Mouse (Mus musculus): ENCODE data around the gene Gm20388. TPM values are rescaled to one million over a fixed set of nuclear protein-coding genes. Genes with fewer than 3 reads are reported as not detected.

Gene Gm20388
- polyA plus RNA-seq, 1 experiment from 2014 or later, result not detected

DNA sequence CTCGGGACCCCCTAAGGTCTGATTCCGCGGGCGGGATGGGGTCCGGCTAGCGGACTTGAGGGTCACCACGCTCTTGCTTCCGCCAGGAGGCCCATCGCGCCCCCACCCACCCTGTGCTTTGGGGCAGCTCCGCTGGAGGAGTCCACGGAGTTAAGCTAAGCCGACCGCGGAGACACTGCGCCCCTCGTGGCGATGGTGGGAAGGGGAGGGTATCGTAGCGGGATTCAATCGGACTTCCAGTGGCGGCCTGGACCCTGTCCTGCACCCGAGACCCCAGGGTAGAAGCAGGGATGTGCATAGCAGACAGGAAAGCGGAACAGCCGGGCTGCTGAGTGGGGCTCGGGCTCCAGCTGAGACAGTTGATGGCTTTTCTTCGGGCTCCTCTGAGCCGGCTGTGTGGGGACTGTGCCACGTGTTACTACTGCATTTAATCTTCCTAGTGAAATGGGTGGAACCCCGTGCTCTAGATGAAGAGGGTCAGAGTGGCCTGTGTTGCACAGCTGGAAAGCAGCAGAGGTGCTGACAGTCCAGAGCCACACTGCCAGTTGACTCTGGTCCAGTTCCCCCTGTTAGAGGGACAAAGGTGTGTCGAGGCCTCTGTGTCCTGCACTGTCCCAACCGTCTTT is 2320.2 kb downstream of the Gm20388 start:
- no peak for ATAC-seq (ENCODE audit: insufficient number of reproducible peaks, insufficient read depth, low FRiP score, low TSS enrichment, low read depth)
- WGBS, result 5% methylated on average over 32 of the region's 32 CpGs
- Histone ChIP-seq H3K27me3 (peaks cover 63% of the 10 kb centered on the region), H3K9ac (peak overlapping the region; percentile 78), H3K4me3 (peak overlapping the region; percentile 62), H3K27ac (peak overlapping the region; percentile 55; the same call in 1 of the 2 replicates), H3K4me2 (peak overlapping the region; percentile 97), H3K9me3 (no peaks in the 10 kb centered on the region), H3K4me1 (peaks cover 34% of the 10 kb centered on the region), H3K36me3 (no peaks in the 10 kb centered on the region)

DNA sequence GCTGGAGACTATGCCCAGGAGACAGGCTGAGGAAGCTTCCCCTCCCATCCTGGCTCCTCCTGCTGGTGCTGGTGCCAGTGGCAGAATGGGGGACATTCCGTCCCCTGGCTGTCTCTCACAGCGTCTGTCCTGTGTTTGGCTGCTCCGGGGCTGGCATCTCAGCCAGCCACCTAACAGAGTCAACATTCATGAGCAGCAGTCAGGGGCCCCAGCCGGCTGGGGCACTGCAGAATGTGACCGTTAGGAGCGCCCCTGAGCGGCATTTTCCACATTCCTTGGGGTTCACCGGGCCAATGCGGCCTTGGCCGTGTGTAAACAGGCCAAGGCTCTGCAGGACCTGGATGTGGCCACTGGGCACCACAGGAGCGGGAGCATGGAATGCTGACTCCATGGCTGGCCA is 2323.4 kb downstream of the Gm20388 start:
- Histone ChIP-seq H3K27me3 (peaks cover 35% of the 10 kb centered on the region), H3K4me2 (no peak overlapping the region), H3K9ac (no peak overlapping the region), H3K4me3 (no peak overlapping the region), H3K36me3 (no peaks in the 10 kb centered on the region), H3K4me1 (peaks cover 34% of the 10 kb centered on the region), H3K9me3 (no peaks in the 10 kb centered on the region), H3K27ac (no peak overlapping the region)
- ATAC-seq (ENCODE audit: insufficient number of reproducible peaks, insufficient read depth, low FRiP score, low TSS enrichment, low read depth), result no peak
- WGBS, result 21% methylated on average over 11 of the region's 11 CpGs

DNA sequence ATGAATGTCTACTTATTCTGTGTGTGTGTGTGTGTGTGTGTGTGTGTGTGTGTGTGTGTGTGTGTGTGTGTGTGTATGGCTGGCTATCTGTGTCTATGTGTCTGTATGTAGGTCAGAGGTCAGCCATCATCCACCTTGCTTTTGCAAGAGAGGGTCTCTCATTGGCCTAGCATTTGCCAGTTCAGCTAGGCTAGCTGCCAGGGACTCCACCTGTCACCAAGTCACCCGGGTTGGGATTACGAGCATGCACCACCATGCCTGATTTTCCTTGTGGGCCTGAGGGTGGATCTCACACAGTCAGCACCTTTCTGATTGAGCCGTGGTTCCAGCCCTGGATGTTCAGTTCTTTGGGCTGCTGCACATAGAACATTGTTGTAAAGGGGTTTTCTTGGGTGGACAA is 2325.9 kb downstream of the Gm20388 start:
- H3K4me1 ChIP-seq, result peaks cover 19% of the 10 kb centered on the region
- H3K27ac ChIP-seq, result no peak overlapping the region
- H3K36me3 ChIP-seq, result no peaks in the 10 kb centered on the region
- H3K4me2 ChIP-seq, result no peak overlapping the region
- H3K9me3 ChIP-seq, result no peaks in the 10 kb centered on the region
- peaks cover 11% of the 10 kb centered on the region for H3K27me3 ChIP-seq
- H3K9ac ChIP-seq, result no peak overlapping the region
- WGBS, result 82% methylated on average over 3 of the region's 3 CpGs
- no peak for ATAC-seq (ENCODE audit: insufficient number of reproducible peaks, insufficient read depth, low FRiP score, low TSS enrichment, low read depth)
- H3K4me3 ChIP-seq, result no peak overlapping the region

DNA sequence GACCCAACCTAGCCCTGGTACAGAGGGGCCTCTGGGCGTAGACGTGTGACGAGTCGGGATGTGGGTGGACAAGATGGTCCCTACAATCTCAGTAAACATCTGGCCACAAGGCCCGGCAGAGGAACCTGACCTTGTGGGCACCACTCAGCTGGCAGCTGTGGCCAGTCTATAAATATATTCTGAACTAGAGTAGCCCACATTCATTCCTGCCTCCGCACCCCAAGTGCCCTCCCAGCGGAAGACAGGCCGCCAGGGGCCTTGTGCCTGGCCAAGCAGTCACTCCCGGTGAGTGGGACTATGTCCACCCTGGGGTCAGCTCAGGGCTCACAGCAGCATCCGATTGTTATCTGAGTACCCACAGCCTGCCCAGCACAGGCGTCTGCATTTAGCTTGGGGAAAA is 2327.6 kb downstream of the Gm20388 start:
- 77% methylated on average over 11 of the region's 11 CpGs for WGBS
- H3K4me1 ChIP-seq, result peaks cover 12% of the 10 kb centered on the region
- no peak overlapping the region for H3K4me3 ChIP-seq
- H3K4me2 ChIP-seq, result no peak overlapping the region
- no peak overlapping the region for H3K27ac ChIP-seq
- no peaks in the 10 kb centered on the region for H3K9me3 ChIP-seq
- no peak for ATAC-seq (ENCODE audit: insufficient number of reproducible peaks, insufficient read depth, low FRiP score, low TSS enrichment, low read depth)
- H3K36me3 ChIP-seq, result no peaks in the 10 kb centered on the region
- H3K9ac ChIP-seq, result no peak overlapping the region
- H3K27me3 ChIP-seq, result no peaks in the 10 kb centered on the region

DNA sequence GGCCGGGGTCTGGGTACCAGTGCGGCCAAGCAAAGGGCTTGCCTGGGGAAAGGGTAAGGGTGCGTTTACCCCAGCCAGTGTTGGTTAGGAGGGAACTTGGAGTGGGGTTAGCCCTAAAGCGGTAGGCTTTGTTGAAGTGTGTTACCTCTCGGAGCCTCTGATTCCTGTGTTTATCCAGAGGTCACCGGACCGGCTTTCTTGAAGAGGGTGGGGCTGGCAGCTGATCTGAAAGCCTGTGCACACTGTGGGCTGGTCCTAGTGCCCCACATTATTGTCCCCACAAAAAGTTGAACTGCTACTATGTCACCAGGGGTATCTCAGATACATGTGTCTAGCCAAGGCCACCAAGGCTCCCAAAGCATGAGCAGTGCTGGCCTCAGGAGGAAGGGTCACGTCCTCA is 2328.1 kb downstream of the Gm20388 start:
- Histone ChIP-seq H3K9ac (no peak overlapping the region), H3K9me3 (no peaks in the 10 kb centered on the region), H3K4me1 (peaks cover 11% of the 10 kb centered on the region), H3K27ac (no peak overlapping the region), H3K36me3 (no peaks in the 10 kb centered on the region), H3K27me3 (no peaks in the 10 kb centered on the region), H3K4me2 (no peak overlapping the region), H3K4me3 (no peak overlapping the region)
- ATAC-seq (ENCODE audit: insufficient number of reproducible peaks, insufficient read depth, low FRiP score, low TSS enrichment, low read depth), result no peak
- 54% methylated on average over 8 of the region's 8 CpGs for WGBS

DNA sequence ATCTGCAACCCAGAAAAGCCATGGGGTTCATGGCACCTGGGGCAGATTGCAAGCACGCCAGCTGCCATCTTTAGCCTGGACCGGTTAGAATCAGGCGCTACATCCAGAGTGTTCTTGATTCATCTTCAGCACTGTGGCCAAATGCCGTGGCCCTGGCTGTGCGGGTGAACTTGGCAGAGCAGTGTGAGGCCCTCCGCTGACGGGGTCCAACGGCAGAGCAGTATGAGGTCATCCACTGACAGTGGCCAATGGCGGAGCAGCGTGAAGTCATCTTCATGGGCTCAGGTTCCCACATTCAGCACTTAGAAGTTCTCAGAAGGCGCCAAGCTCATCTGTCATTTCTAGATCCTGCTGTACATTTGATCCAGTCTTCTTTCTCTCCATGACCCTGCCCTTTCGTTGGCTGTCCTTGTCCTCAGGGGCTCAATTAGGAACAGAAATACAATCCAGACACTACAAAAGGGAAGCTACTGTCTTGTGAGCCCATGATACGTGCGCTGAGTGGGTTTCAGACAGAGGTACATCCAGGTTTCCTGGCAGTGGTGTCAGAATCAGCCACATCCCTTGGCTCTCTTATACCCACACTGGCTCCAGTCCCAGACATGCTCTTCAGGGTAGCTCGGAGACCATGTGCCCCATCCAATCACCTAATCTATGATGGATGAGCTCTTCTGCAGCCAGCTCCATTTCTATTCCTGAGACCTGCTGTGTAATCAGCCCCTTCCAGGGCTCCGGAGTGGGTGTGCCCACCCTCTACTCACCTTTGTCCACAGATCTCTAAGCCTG is 2329.8 kb downstream of the Gm20388 start:
- H3K4me1 ChIP-seq, result peaks cover 1% of the 10 kb centered on the region
- 80% methylated on average over 16 of the region's 16 CpGs for WGBS
- no peaks in the 10 kb centered on the region for H3K27me3 ChIP-seq
- H3K27ac ChIP-seq, result no peak overlapping the region
- no peak overlapping the region for H3K9ac ChIP-seq
- H3K36me3 ChIP-seq, result no peaks in the 10 kb centered on the region
- no peak for ATAC-seq (ENCODE audit: insufficient number of reproducible peaks, insufficient read depth, low FRiP score, low TSS enrichment, low read depth)
- H3K4me2 ChIP-seq, result no peak overlapping the region
- H3K9me3 ChIP-seq, result no peaks in the 10 kb centered on the region
- H3K4me3 ChIP-seq, result no peak overlapping the region

DNA sequence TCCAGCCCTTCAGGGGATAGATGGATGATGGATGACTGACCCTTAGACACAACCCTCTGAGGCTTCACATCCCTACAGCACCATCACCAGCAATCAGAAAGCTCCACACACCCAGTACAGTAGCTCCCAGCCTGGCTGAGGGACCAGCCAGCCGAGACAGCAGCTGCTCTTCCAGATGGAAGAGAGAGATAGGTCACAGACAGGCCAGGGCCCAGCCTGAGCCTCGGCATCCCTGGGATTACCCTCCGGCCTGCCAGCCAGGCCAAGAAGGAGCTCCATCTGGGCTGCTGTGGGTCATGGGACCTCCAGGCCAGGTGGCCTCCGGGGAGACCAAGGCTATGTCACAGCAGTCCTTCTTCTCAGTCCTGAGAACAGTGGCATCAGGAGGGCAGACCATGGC is 2332.7 kb downstream of the Gm20388 start:
- Histone ChIP-seq H3K9ac (no peak overlapping the region), H3K36me3 (no peaks in the 10 kb centered on the region), H3K27ac (no peak overlapping the region), H3K4me3 (no peak overlapping the region), H3K4me1 (peaks cover 30% of the 10 kb centered on the region), H3K27me3 (no peaks in the 10 kb centered on the region), H3K9me3 (no peaks in the 10 kb centered on the region), H3K4me2 (no peak overlapping the region)
- no peak for ATAC-seq (ENCODE audit: insufficient number of reproducible peaks, insufficient read depth, low FRiP score, low TSS enrichment, low read depth)
- 83% methylated on average over 4 of the region's 4 CpGs for WGBS

DNA sequence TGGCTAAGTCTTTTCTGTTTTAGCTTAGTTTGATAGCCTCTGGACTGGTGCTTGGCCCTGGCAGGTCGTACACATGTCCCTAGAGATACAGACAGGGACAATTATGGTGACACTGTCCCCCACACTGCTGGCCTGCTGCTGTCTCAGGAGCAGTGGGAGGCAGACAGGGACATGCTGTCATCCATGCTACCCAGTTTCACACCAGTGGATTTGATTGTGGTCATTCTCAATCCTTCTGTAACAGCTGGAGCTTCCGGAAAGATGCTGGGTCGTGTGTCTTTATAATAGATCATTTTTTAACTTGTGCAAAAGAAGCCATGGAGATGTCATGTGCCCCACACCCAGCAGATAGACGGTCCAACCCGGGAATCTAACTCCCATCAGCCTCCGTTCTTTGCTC is 2334.5 kb downstream of the Gm20388 start:
- Histone ChIP-seq H3K9ac (0 out of 2 replicates have a peak overlapping the region, but pooled peaks have one; percentile 22), H3K36me3 (no peaks in the 10 kb centered on the region), H3K27me3 (no peaks in the 10 kb centered on the region), H3K4me2 (no peak overlapping the region), H3K4me3 (no peak overlapping the region), H3K9me3 (no peaks in the 10 kb centered on the region), H3K27ac (no peak overlapping the region), H3K4me1 (peaks cover 30% of the 10 kb centered on the region)
- no peak for ATAC-seq (ENCODE audit: insufficient number of reproducible peaks, insufficient read depth, low FRiP score, low TSS enrichment, low read depth)
- WGBS, result 76% methylated on average over 6 of the region's 6 CpGs

DNA sequence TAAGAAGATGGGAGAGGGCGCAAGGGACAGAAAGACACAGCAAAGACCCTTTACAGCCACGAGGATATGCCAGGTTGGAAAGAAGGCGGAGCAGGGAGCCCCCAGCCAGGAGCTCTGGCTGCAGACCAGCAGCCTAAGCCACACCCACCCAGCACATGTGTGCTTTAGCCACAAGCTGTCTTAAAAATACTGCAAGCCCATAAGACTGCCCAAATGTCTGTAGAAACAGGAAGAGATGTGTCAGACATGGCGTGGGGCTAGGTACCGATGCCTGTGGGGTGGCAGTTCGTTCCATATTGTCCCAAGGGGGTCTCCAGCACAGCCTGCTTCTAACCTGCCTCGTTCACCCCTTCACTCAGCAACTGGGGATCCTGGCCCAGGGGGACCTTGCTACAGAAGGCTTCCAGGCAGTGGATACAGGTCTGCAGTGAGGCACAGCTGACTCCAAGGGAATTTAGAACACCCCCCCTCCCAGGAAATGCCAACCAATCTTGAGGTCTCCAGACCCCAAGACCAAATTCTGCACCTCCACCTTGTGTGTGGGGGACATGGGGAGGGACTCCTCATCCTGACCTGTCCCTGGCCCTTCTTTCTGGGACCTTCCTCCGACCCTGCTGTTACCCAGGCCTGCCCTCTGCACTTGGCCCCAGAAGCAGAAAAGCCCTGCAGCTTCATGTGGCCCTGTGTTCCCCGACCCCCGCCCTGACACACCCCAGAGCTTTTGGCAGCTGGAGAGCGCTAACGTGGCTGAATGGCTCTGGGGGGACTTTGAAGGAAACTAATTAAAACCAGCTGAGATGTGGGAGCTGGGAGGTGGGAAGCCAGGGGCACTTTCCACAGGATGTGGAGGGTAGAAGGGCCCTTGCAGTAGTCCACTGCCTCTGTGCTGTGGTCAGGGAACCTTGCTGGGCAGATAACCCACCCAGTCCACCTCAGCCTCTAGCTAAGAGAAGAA is 2335.9 kb downstream of the Gm20388 start:
- no peaks in the 10 kb centered on the region for H3K36me3 ChIP-seq
- H3K4me1 ChIP-seq, result peaks cover 30% of the 10 kb centered on the region
- peak overlapping the region; percentile 37 for H3K4me2 ChIP-seq
- H3K27ac ChIP-seq, result peak overlapping the region; percentile 82
- no peaks in the 10 kb centered on the region for H3K9me3 ChIP-seq
- no peak overlapping the region for H3K9ac ChIP-seq
- 20% methylated on average over 12 of the region's 12 CpGs for WGBS
- H3K4me3 ChIP-seq, result no peak overlapping the region
- H3K27me3 ChIP-seq, result no peaks in the 10 kb centered on the region
- peak; percentile 29; the same call in 1 of the 2 replicates for ATAC-seq (ENCODE audit: insufficient number of reproducible peaks, insufficient read depth, low FRiP score, low TSS enrichment, low read depth)

DNA sequence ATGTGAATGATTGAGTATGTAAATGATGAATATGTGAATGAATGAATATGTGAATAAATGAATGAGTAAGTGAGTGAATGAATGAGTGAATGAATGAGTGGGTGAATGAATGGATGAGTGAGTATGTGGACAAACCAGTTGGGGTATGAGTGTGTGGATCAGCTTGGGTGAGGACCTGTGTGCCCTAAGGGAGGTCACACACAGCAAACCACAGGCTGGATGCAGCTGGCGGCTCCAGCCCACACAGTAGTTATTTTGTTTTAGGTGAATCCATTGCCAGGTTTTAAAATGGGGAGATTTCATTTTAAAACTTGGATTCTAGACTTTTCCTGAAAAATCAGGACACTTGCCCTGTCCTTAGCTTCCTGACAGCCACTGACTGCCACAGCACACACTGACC is 2341.1 kb downstream of the Gm20388 start:
- no peak overlapping the region for H3K9ac ChIP-seq
- H3K27ac ChIP-seq, result no peak overlapping the region
- peaks cover 5% of the 10 kb centered on the region; the same call in 1 of the 2 replicates for H3K27me3 ChIP-seq
- 82% methylated on average over 1 of the region's 1 CpGs for WGBS
- ATAC-seq (ENCODE audit: insufficient number of reproducible peaks, insufficient read depth, low FRiP score, low TSS enrichment, low read depth), result no peak
- H3K4me2 ChIP-seq, result no peak overlapping the region
- H3K36me3 ChIP-seq, result no peaks in the 10 kb centered on the region
- no peak overlapping the region for H3K4me3 ChIP-seq
- peaks cover 29% of the 10 kb centered on the region for H3K4me1 ChIP-seq
- no peaks in the 10 kb centered on the region for H3K9me3 ChIP-seq

DNA sequence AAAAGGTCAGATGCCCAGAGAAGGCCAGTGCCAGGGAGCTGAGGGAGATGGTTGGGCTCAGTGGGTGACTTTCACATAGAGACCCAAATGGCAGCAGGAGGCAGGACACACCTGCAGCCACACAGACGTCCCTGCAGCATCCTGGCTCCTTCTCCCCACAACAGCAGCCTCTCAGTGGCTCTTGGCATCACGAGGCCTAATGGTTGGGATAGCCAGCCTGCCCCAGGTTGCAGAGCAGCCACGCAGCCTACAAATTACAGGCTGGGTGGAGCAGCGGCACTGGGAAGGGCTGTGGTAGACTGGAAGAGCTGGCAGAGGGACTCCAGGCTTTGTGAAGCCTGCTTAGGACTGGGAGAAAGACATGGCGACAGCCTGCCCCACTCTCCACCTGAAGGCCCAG is 2341.7 kb downstream of the Gm20388 start:
- ATAC-seq (ENCODE audit: insufficient number of reproducible peaks, insufficient read depth, low FRiP score, low TSS enrichment, low read depth), result no peak
- Histone ChIP-seq H3K9ac (0 out of 2 replicates have a peak overlapping the region, but pooled peaks have one; percentile 6), H3K36me3 (no peaks in the 10 kb centered on the region), H3K27me3 (peaks cover 5% of the 10 kb centered on the region), H3K9me3 (no peaks in the 10 kb centered on the region), H3K27ac (no peak overlapping the region), H3K4me1 (peaks cover 22% of the 10 kb centered on the region), H3K4me2 (no peak overlapping the region), H3K4me3 (no peak overlapping the region)
- 43% methylated on average over 5 of the region's 5 CpGs for WGBS
